ENCODE assay signal across 8 mouse cellular contexts in genomic region chr10:42636360-42637182, GRCm38 (mm10). TPM values are rescaled to one million over a fixed set of nuclear protein-coding genes. Genes with fewer than 3 reads are reported as not detected.
A peak's percentile ranks its signal among the peaks of the same experiment; 100 is the strongest.
DNase-seq lines count a peak whose midpoint lies in the region; ATAC-seq and TF ChIP-seq lines count a peak whose summit lies in the region.

No protein-coding gene starts in this region.

- peak overlapping the region; percentile 62 for H3K4me2 ChIP-seq in heart, embryonic 12.5 days
- H3K4me2 ChIP-seq in hindbrain, embryonic 14.5 days (replicated peaks) = peak overlapping the region; percentile 21
- H3K4me2 ChIP-seq in stomach, postnatal 0 days (replicated peaks; ENCODE audit: low read depth) = peak overlapping the region; percentile 26; the same call in 1 of the 2 replicates

- H3K9me3 ChIP-seq in heart, embryonic 12.5 days (replicated peaks) = no peaks in the 10 kb centered on the region
- no peaks in the 10 kb centered on the region for H3K9me3 ChIP-seq in hindbrain, embryonic 14.5 days (ENCODE audit: control insufficient read depth, low read length)
- H3K9me3 ChIP-seq in stomach, postnatal 0 days (ENCODE audit: control insufficient read depth, low read length) = no peaks in the 10 kb centered on the region

- no peak for TF ChIP-seq CTCF in brain, embryonic 14.5 days (IDR thresholded peaks at IDR 0.05; ENCODE audit: borderline replicate concordance, extremely low read depth, insufficient read depth, insufficient read length)
- TF ChIP-seq CTCF in stomach, postnatal 0 days (IDR thresholded peaks at IDR 0.05; ENCODE audit: low read depth) = no peak

- peak overlapping the region; percentile 35 for H3K4me3 ChIP-seq in heart, embryonic 12.5 days
- no peak overlapping the region for H3K4me3 ChIP-seq in hindbrain, embryonic 14.5 days (replicated peaks; ENCODE audit: low read length)
- 0 out of 2 replicates have a peak overlapping the region, but pooled peaks have one; percentile 14 for H3K4me3 ChIP-seq in stomach, postnatal 0 days (ENCODE audit: low read depth, low read length)

- no peak for TF ChIP-seq POLR2A in brain, embryonic 14.5 days (IDR thresholded peaks at IDR 0.05; ENCODE audit: borderline replicate concordance, extremely low read depth, insufficient read depth, insufficient read length, poor library complexity, severe bottlenecking)

- no peak for TF ChIP-seq EP300 in stomach, postnatal 0 days (optimal IDR thresholded peaks at IDR 0.05)

- DNase-seq in heart, postnatal 10 days = no peak
- peak; percentile 70 for DNase-seq in brain, embryonic 14.5 days (ENCODE audit: low read depth)
- no peak for DNase-seq in hindbrain, embryonic 14.5 days (ENCODE audit: low spot score)
- no peak for DNase-seq in stomach, postnatal 0 days (ENCODE audit: low spot score)
- no peak for DNase-seq in cerebellum, postnatal 4 days (ENCODE audit: low spot score in 2 of 2)
- DNase-seq in cerebellum, postnatal 25 days = no peak

- peaks cover 41% of the 10 kb centered on the region for H3K4me1 ChIP-seq in heart, embryonic 12.5 days (replicated peaks)
- 0 out of 2 replicates have a peak, but pooled peaks cover 8% of the 10 kb centered on the region for H3K4me1 ChIP-seq in hindbrain, embryonic 14.5 days (replicated peaks; ENCODE audit: control insufficient read depth, insufficient read depth, low read length)
- H3K4me1 ChIP-seq in stomach, postnatal 0 days (replicated peaks; ENCODE audit: control insufficient read depth, insufficient read depth) = 0 out of 2 replicates have a peak, but pooled peaks cover 5% of the 10 kb centered on the region

- no peak for ATAC-seq in heart, embryonic 12.5 days (ENCODE audit: insufficient number of reproducible peaks, low FRiP score)
- no peak for ATAC-seq in hindbrain, embryonic 14.5 days (ENCODE audit: low FRiP score)
- peak; percentile 51 for ATAC-seq in megakaryocyte, adult 5-6 weeks (ENCODE audit: poor library complexity, severe bottlenecking)
- no peak for ATAC-seq in stomach, postnatal 0 days (ENCODE audit: low FRiP score, low TSS enrichment)

- intact Hi-C loops in heart, postnatal 10 days (cut with DNase I) = loop anchor here (1.0 to 10.0 kb wide), 3 partner anchors 309 to 652 kb away; no protein-coding TSS in a partner anchor

- H3K27ac ChIP-seq in heart, embryonic 12.5 days (ENCODE audit: poor library complexity, severe bottlenecking) = no peak overlapping the region
- H3K27ac ChIP-seq in hindbrain, embryonic 14.5 days = no peak overlapping the region
- no peak overlapping the region for H3K27ac ChIP-seq in stomach, postnatal 0 days (replicated peaks)

- H3K27me3 ChIP-seq in heart, embryonic 12.5 days (replicated peaks) = peaks cover 68% of the 10 kb centered on the region
- peaks cover 74% of the 10 kb centered on the region for H3K27me3 ChIP-seq in hindbrain, embryonic 14.5 days (ENCODE audit: control insufficient read depth, insufficient read depth, low read length)
- H3K27me3 ChIP-seq in stomach, postnatal 0 days (ENCODE audit: control insufficient read depth, insufficient read depth, low read length) = peaks cover 2% of the 10 kb centered on the region; the same call in 1 of the 2 replicates

- 4% methylated on average over 27 of the region's 27 CpGs for WGBS in heart, embryonic 12.5 days
- WGBS in hindbrain, embryonic 14.5 days = 3% methylated on average over 27 of the region's 27 CpGs
- WGBS in stomach, postnatal 0 days = 7% methylated on average over 27 of the region's 27 CpGs

- no peak overlapping the region for H3K9ac ChIP-seq in heart, embryonic 12.5 days
- no peak overlapping the region for H3K9ac ChIP-seq in hindbrain, embryonic 14.5 days
- no peak overlapping the region for H3K9ac ChIP-seq in stomach, postnatal 0 days (ENCODE audit: low read length)

- H3K36me3 ChIP-seq in heart, embryonic 12.5 days = no peaks in the 10 kb centered on the region
- no peaks in the 10 kb centered on the region for H3K36me3 ChIP-seq in hindbrain, embryonic 14.5 days (replicated peaks; ENCODE audit: control insufficient read depth, insufficient read depth)
- H3K36me3 ChIP-seq in stomach, postnatal 0 days (ENCODE audit: control insufficient read depth, insufficient read depth, low read length) = no peaks in the 10 kb centered on the region

RNA-seq across cellular contexts. Expression of gene Ostm1, which starts 52.9 kb away (rescaled TPM):
- polyA plus RNA-seq in heart, embryonic 12.5 days (2016; fragmentation: Nextera tagmentation; extraction: Ambion mirVana) = 28.5 and 28.6 TPM in 2 replicates
- total RNA-seq in heart, postnatal 10 days (2021) = 10 to 100 TPM; 19.6 to 20.1 TPM
- polyA plus RNA-seq in brain, embryonic 14.5 days (2012; rRNA removed) = 29.2 and 37.4 TPM in 2 replicates
- polyA plus RNA-seq in hindbrain, embryonic 14.5 days (2014; fragmentation: Nextera tagmentation; extraction: Ambion mirVana) = 41.8 and 43.5 TPM in 2 replicates
- 63.0 and 70.6 TPM in 2 replicates for total RNA-seq in megakaryocyte, adult 5-6 weeks (2015)
- total RNA-seq in megakaryocyte, adult 5-6 weeks (2017) = 80.5 and 83.1 TPM in 2 replicates
- polyA plus RNA-seq in stomach, postnatal 0 days (2015; fragmentation: Nextera tagmentation; extraction: Ambion mirVana) = 13.0 and 13.5 TPM in 2 replicates

RNA-seq across cellular contexts. Expression of gene Nr2e1, which starts 53.1 kb away (rescaled TPM):
- 0.08 TPM in 1 of 2 replicates, not detected in the other for polyA plus RNA-seq in heart, embryonic 12.5 days (2016; fragmentation: Nextera tagmentation; extraction: Ambion mirVana)
- not detected for total RNA-seq in heart, postnatal 10 days (2021)
- 14.6 and 34.7 TPM in 2 replicates for polyA plus RNA-seq in brain, embryonic 14.5 days (2012; rRNA removed)
- 0.23 TPM in 1 of 2 replicates, not detected in the other for polyA plus RNA-seq in hindbrain, embryonic 14.5 days (2014; fragmentation: Nextera tagmentation; extraction: Ambion mirVana)
- total RNA-seq in megakaryocyte, adult 5-6 weeks (2015) = not detected in 2 replicates
- not detected in 2 replicates for total RNA-seq in megakaryocyte, adult 5-6 weeks (2017)
- 0.04 TPM in 1 of 2 replicates, not detected in the other for polyA plus RNA-seq in stomach, postnatal 0 days (2015; fragmentation: Nextera tagmentation; extraction: Ambion mirVana)

Comparison
In these comparisons a context has a peak if more than half of its experiments do, and no peak if none do; other contexts are left out.
1. RNA of gene Nr2e1, which starts 53.1 kb away (polyA plus RNA-seq): 14.6 to 34.7 TPM in brain, embryonic 14.5 days; 0.08 TPM in heart, embryonic 12.5 days, 0.23 TPM in hindbrain, embryonic 14.5 days and 0.04 TPM in stomach, postnatal 0 days; every median in the first group is over 10 times any median in the second.
2. Peak in every context shown above with its lines, with median percentiles within 50 percentile points of each other: H3K4me2 ChIP-seq.